Mouse (Mus musculus): ENCODE results near the gene Ccdc117. TPM values are rescaled to one million over a fixed set of nuclear protein-coding genes. Genes with fewer than 3 reads are reported as not detected.
"Not testable (repeated sequence)": the region's sequence is repeated elsewhere in the genome, so short reads cannot be mapped to it uniquely, and the experiment has no call there.

Ccdc117 gene
- polyA plus RNA-seq, 2 experiments: 19.6 to 20.9 TPM

DNA sequence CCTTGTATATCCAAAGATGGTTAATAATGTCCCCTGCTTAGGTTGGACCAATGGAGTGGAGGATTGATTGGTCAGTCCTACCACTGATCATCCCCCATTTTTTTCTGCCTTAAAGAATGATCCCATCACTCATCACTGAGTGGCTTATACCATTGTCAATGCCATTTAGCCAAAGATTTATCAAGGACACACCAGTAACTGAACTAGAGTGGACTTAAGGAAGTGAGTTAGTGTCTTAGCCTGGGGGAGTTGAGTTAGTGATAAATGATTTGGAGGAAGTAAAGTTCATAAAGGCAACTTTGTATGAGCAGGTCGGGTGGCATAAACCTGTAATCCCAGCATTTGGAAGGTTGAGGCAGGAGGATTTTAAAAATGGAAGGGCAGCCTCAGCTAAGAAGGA, 1.3 kb upstream of the Ccdc117 start:
- Histone ChIP-seq H3K27ac (replicated peaks; ENCODE audit: low read depth, low read length) (no peak overlapping the region), H3K4me1 (ENCODE audit: control insufficient read depth, insufficient read depth, low read length) (peaks cover 10% of the 10 kb centered on the region), H3K4me2 (replicated peaks; ENCODE audit: low read depth, low read length, severe bottlenecking) (no peak overlapping the region), H3K36me3 (ENCODE audit: control insufficient read depth, insufficient read depth, low read length) (peaks cover 14% of the 10 kb centered on the region), H3K9me3 (ENCODE audit: control insufficient read depth, low read length) (no peaks in the 10 kb centered on the region), H3K27me3 (ENCODE audit: control insufficient read depth, insufficient read depth, low read length) (no peaks in the 10 kb centered on the region), H3K4me3 (replicated peaks; ENCODE audit: low read length) (no peak overlapping the region), H3K9ac (ENCODE audit: low read depth, low read length, severe bottlenecking) (no peak overlapping the region)
- no peak for TF ChIP-seq POLR2A (IDR thresholded peaks at IDR 0.05; ENCODE audit: borderline replicate concordance, extremely low read depth, insufficient read depth, insufficient read length)
- 74% methylated on average over 1 of the region's 1 CpGs for WGBS
- ATAC-seq (ENCODE audit: low FRiP score, low read depth) (no peak), DNase-seq (ENCODE audit: low spot score) (no peak)

DNA sequence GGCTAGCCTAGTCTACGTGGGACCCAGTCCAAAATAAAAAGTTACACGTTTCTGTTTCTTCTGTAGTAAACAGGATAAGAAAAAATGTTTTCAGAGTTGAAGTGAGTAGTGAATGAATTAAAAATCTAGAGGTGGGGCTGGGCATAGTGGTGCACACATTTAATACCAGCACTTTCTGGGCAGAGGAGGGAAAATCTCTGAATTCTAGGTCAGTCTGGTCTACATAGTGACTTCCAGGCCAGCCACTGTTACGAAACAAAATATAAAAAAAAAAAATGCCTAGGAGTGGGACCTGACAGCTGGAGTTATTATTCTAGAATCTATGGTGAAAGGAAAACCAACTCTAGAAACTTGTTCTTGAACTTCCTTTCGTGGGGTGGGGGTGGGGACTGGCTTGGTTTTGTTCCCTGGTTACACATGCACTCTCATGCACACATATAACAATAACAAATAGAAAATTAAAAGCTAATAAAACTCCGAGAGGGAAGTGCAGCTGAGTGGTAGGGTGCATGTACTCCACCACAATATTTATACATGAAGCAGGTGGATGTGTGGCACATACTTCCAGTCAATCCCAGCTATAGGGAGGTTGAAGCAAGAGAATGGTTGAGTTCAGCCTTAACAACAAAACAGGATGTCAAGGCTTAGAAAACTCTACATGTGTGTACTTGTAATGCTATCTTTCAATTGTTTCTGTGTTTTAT, 647 bp upstream of the Ccdc117 start:
- no peak overlapping the region for H3K27ac ChIP-seq (replicated peaks; ENCODE audit: low read depth, low read length)
- WGBS: 52% methylated on average over 5 of the region's 5 CpGs

DNA sequence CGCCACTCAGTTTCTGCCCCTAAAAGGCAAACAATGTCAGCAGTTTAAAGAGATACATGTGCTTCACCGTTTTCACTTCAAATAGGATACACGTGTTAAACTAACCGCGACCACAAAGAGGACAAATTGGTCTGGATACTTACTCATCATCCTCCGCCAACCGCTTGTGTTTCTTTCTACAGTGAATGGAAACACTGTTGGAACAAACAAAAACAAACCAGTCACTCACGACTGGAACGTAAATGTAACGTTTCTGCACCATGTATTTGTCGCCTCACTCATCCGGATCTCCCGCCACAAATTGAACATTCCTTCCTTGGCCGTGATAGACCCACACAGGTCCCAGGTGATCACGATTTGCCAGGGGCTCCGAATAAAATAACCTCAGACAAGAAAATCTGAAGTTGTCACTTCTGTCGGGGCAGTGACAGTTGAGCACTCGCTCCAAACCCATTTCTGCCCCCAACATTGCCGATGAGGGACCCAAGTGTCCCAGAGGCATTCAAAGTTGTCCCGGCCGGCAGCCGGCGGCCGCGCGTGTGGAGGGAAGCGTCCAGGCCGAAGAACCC, 673 bp downstream of the Ccdc117 start:
- WGBS: under 1% methylated on average over 28 of the region's 28 CpGs
- peaks cover 21% of the 10 kb centered on the region for H3K36me3 ChIP-seq (ENCODE audit: control insufficient read depth, insufficient read depth, low read length)
- no peaks in the 10 kb centered on the region for H3K9me3 ChIP-seq (ENCODE audit: control insufficient read depth, low read length)
- H3K27me3 ChIP-seq (ENCODE audit: control insufficient read depth, insufficient read depth, low read length): no peaks in the 10 kb centered on the region
- H3K4me1 ChIP-seq (ENCODE audit: control insufficient read depth, insufficient read depth, low read length): peaks cover 10% of the 10 kb centered on the region
- peak overlapping the region; percentile 92 for H3K4me3 ChIP-seq (replicated peaks; ENCODE audit: low read length)
- no peak for DNase-seq (ENCODE audit: low spot score)
- peak overlapping the region; percentile 75 for H3K4me2 ChIP-seq (replicated peaks; ENCODE audit: low read depth, low read length, severe bottlenecking)
- ATAC-seq (ENCODE audit: low FRiP score, low read depth): no peak
- peak overlapping the region; percentile 89 for H3K9ac ChIP-seq (ENCODE audit: low read depth, low read length, severe bottlenecking)
- H3K27ac ChIP-seq (replicated peaks; ENCODE audit: low read depth, low read length): peak overlapping the region; percentile 71
- TF ChIP-seq POLR2A (IDR thresholded peaks at IDR 0.05; ENCODE audit: borderline replicate concordance, extremely low read depth, insufficient read depth, insufficient read length): no peak

More for the DNA sequence above, 647 bp upstream of the Ccdc117 start:
- peak overlapping the region; percentile 89; the same call in 1 of the 2 replicates for H3K9ac ChIP-seq (ENCODE audit: low read depth, low read length, severe bottlenecking)
- peaks cover 10% of the 10 kb centered on the region for H3K4me1 ChIP-seq (ENCODE audit: control insufficient read depth, insufficient read depth, low read length)
- no peaks in the 10 kb centered on the region for H3K9me3 ChIP-seq (ENCODE audit: control insufficient read depth, low read length)
- peaks cover 18% of the 10 kb centered on the region for H3K36me3 ChIP-seq (ENCODE audit: control insufficient read depth, insufficient read depth, low read length)
- no peaks in the 10 kb centered on the region for H3K27me3 ChIP-seq (ENCODE audit: control insufficient read depth, insufficient read depth, low read length)
- no peak for TF ChIP-seq POLR2A (IDR thresholded peaks at IDR 0.05; ENCODE audit: borderline replicate concordance, extremely low read depth, insufficient read depth, insufficient read length)
- peak overlapping the region; percentile 92 for H3K4me3 ChIP-seq (replicated peaks; ENCODE audit: low read length)
- ATAC-seq (ENCODE audit: low FRiP score, low read depth) (no peak), DNase-seq (ENCODE audit: low spot score) (no peak)
- peak overlapping the region; percentile 75 for H3K4me2 ChIP-seq (replicated peaks; ENCODE audit: low read depth, low read length, severe bottlenecking)

DNA sequence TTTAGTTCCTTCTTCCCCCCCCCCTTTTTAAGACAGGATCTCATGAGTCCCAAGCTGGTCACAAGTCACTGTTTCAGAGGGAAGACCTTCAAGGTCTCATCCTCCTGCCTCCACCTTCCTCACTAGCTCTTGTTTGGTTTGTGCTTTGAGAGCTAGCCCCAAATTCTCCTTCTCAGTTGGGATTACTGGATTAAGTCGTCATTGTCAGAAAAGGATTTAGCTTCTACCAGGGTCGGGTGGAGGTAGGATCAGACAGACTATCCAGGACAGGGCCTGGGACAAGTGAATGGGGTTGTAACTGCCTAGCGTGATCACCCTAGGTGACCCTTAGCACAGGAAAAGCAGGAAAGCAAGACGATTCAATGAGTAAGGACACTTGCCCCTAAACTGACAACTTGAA, 1.7 kb downstream of the Ccdc117 start:
- peaks cover 21% of the 10 kb centered on the region for H3K36me3 ChIP-seq (ENCODE audit: control insufficient read depth, insufficient read depth, low read length)
- no peak overlapping the region for H3K9ac ChIP-seq (ENCODE audit: low read depth, low read length, severe bottlenecking)
- peak overlapping the region; percentile 92 for H3K4me3 ChIP-seq (replicated peaks; ENCODE audit: low read length)
- no peaks in the 10 kb centered on the region for H3K27me3 ChIP-seq (ENCODE audit: control insufficient read depth, insufficient read depth, low read length)
- DNase-seq (ENCODE audit: low spot score) (no peak), ATAC-seq (ENCODE audit: low FRiP score, low read depth) (no peak)
- H3K4me2 ChIP-seq (replicated peaks; ENCODE audit: low read depth, low read length, severe bottlenecking): peak overlapping the region; percentile 75
- H3K4me1 ChIP-seq (ENCODE audit: control insufficient read depth, insufficient read depth, low read length): peaks cover 10% of the 10 kb centered on the region
- WGBS: 57% methylated on average over 4 of the region's 4 CpGs
- TF ChIP-seq POLR2A (IDR thresholded peaks at IDR 0.05; ENCODE audit: borderline replicate concordance, extremely low read depth, insufficient read depth, insufficient read length): no peak
- H3K27ac ChIP-seq (replicated peaks; ENCODE audit: low read depth, low read length): no peak overlapping the region
- no peaks in the 10 kb centered on the region for H3K9me3 ChIP-seq (ENCODE audit: control insufficient read depth, low read length)

DNA sequence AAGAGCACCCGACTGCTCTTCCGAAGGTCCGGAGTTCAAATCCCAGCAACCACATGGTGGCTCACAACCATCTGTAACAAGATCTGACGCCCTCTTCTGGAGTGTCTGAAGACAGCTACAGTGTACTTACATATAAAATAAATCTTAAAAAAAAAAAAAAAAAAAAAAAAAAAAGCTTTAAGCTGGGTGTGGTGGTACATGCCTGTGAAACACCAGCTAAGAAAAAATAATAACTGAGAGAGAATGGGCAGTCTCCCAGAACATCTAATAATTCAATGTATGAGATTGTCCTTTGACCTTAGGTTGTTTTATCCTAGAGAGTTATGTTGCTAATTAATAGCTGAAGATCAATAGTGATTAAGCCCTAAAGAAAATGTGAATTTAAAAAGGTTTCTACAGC, 4.5 kb downstream of the Ccdc117 start:
- Histone ChIP-seq H3K4me1 (ENCODE audit: control insufficient read depth, insufficient read depth, low read length) (peaks cover 10% of the 10 kb centered on the region), H3K36me3 (ENCODE audit: control insufficient read depth, insufficient read depth, low read length) (peaks cover 49% of the 10 kb centered on the region)
- not testable (repeated sequence) for H3K4me3 ChIP-seq (replicated peaks; ENCODE audit: low read length); H3K9me3 ChIP-seq (ENCODE audit: control insufficient read depth, low read length); DNase-seq (ENCODE audit: low spot score); H3K27me3 ChIP-seq (ENCODE audit: control insufficient read depth, insufficient read depth, low read length); H3K9ac ChIP-seq (ENCODE audit: low read depth, low read length, severe bottlenecking); H3K27ac ChIP-seq (replicated peaks; ENCODE audit: low read depth, low read length); ATAC-seq (ENCODE audit: low FRiP score, low read depth); H3K4me2 ChIP-seq (replicated peaks; ENCODE audit: low read depth, low read length, severe bottlenecking)
- WGBS: 90% methylated on average over 4 of the region's 4 CpGs

Measured in limb, embryonic 14.5 days (tissue).